Mouse (Mus musculus): ENCODE results near the gene Fubp3. TPM values are rescaled to one million over a fixed set of nuclear protein-coding genes. Genes with fewer than 3 reads are reported as not detected.

Gene Fubp3
- total RNA-seq, 1 experiment from 2014 or later = 32.0 TPM

DNA sequence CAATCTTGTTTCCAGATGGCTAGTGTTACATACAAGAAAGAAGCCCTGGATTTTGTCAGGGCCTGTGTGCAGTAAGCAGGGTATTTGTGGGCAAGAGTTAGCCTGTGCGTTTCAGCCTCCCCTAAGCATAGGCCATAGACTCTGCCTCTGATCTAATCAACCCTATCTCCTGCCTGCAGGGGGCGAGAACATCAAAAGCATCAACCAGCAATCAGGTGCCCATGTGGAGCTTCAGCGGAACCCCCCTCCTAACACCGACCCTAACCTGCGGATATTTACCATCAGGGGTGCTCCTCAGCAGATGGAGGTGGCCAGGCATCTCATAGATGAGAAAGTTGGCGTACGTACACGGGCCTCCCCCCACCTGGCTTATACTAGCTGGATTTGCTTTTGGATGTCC lies 38.9 kb downstream of the Fubp3 start:
- ATAC-seq (replicated peaks in 1 of 2; ENCODE audit: insufficient read depth in 1 of 2, low FRiP score in 2 of 2, low TSS enrichment in 1 of 2, low read depth in 1 of 2, poor library complexity in 2 of 2, severe bottlenecking in 2 of 2) = 0 out of 4 replicates have a peak, but pooled peaks of 1 of the 2 experiments have one; percentile 30

DNA sequence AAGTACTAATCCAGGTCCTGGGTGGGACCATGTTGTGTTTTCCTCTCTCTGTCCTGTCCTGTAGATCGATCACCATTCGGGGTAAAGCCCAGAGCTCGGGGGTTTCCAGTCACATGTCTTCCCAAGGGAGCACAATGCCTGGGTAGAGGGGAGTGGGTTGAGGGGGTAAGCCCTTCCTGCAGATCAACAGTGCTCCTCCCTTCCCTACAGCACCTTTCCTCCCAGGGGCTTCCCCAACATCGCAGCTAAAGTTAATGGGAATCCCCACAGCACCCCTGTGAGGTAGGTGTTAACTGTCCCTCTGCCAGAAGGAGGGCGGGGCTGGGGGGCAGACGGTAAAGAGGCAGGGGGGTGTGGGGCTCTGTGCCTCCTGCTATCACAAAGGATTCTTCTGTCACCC lies 40.2 kb downstream of the Fubp3 start:
- ATAC-seq (replicated peaks in 1 of 2; ENCODE audit: insufficient read depth in 1 of 2, low FRiP score in 2 of 2, low TSS enrichment in 1 of 2, low read depth in 1 of 2, poor library complexity in 2 of 2, severe bottlenecking in 2 of 2) = no peak

DNA sequence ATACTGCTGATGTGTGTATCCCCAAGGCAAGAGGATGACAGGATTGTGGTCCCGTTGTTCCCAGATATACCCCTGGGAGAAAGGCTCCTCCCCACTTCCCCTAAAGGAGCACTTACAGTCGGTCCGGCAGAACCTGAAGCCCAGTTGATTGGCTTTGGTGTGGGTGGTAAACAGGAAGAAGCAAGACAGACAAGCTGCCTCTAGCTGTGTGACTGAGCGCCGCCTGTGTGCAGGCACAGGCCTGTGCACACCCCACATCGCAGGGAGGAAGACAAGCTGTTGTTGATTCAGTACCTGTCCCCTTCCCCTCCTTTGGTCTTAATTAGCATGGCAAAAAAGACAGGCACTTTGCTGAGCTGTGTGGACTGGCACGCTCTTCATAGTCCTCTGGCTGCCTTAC lies 41.3 kb downstream of the Fubp3 start:
- no peak for ATAC-seq (replicated peaks in 1 of 2; ENCODE audit: insufficient read depth in 1 of 2, low FRiP score in 2 of 2, low TSS enrichment in 1 of 2, low read depth in 1 of 2, poor library complexity in 2 of 2, severe bottlenecking in 2 of 2)

DNA sequence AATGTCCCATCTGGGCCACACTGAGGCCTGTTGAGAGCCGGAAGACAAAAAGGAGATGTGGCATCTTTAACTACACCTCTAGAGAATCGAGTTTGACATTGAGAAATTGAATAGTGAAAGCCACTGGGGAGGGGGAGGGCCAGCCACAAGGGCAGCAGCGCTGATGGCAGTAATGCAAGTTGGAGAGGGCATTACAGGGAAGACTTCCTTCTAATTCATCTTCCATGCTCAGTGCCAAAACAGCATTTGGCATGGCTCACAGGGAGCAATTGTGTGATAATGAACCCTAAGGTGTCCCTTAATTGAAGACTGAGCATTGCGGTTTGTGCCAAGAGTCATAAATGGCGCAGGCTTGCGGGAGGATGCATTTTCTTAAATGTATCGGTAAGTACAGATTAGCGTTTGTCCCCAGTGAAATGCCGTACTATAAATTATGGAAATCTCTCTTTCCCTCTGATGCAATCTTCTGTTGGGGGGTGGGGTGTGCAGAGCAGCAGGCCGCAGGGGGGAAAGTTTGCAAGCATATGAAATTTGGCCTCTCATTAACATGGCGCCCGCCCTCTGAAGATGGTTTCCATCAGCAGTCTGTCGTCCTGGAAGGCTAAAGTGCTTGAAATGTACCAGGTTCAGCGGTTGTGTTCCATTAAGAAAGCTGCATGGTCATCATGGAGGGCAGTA lies 46.2 kb downstream of the Fubp3 start:
- no peak for ATAC-seq (replicated peaks in 1 of 2; ENCODE audit: insufficient read depth in 1 of 2, low FRiP score in 2 of 2, low TSS enrichment in 1 of 2, low read depth in 1 of 2, poor library complexity in 2 of 2, severe bottlenecking in 2 of 2)

DNA sequence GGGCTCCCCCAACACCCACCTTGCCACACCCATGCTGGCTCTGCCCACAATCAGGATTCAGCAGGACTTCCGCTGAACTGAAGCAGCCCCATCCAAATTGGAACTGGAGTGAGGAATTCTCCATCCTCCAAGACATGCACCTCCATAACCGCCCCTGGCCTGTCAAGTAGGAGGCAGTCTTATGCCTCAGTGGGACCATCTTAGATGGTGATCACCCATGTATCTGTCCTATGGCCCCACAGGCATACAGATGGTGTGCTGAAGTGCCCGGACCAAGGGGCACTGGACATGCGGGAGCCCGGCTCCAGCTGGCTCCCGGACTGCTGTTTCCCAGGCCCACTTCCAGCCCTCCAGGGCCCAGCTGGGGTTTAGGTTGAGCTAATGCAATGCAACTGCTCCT lies 46.8 kb downstream of the Fubp3 start:
- ATAC-seq (replicated peaks in 1 of 2; ENCODE audit: insufficient read depth in 1 of 2, low FRiP score in 2 of 2, low TSS enrichment in 1 of 2, low read depth in 1 of 2, poor library complexity in 2 of 2, severe bottlenecking in 2 of 2) = no peak

DNA sequence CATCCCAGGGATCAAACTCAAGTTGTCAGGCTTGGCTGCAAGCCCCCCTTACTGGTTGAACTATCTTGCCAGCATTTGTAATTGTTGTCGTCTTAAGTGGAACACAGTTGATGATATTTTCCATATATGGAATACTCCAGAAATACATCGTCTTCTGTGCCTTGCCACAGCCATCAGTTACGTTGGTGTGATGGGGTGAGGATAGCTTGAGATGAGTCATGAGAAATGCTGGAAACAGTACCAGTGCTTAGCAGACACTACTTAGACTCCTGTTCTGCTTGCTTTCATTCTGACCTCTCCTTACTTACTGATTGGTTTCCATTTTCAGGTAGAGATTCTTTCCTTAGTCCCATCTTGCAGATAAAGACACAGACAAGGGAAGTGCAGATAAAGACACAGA lies 61.1 kb downstream of the Fubp3 start:
- ATAC-seq (replicated peaks in 1 of 2; ENCODE audit: insufficient read depth in 1 of 2, low FRiP score in 2 of 2, low TSS enrichment in 1 of 2, low read depth in 1 of 2, poor library complexity in 2 of 2, severe bottlenecking in 2 of 2) = no peak

DNA sequence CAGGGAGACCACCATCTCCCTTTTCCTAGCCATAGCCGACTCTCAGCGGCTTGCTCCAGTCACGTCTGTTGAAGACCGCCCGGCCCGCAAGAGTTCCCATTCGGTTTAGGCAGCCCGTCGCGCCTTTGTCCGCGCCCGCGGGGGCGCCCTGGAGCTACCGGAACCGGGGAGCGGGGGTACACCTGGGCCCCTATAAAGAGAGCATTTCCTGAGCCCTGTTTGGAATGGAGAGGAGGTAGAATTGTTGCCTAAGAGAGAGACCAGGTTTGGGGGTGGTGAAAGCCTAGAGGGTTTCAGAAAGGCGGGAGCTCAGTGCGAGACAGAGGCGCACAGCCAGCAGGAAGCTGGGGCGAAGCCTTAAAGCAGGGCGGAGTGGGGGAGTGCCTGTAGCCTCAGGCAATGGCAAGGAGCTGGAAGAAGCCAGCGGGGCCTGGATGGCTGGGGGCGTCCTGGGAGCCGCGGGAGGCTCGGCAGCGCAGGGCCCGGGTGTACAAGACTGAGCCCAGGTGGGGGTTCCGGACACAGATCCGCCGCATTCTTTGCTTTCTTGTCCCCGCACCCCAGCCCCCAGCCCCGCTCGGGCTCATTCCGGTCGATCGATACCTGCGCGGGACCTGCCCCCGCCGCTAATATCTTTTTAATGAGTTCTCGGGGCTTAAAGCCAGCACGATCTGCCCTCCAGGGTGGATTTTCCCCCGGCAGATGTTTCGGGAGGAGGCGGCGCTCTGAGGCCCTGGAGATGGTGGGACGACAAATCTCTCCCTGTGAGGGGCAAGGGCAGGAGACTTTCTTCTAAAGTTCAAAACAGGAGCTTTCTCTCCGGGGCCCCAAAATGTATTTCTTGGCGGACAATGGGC lies 63.1 kb downstream of the Fubp3 start:
- ATAC-seq (replicated peaks in 1 of 2; ENCODE audit: insufficient read depth in 1 of 2, low FRiP score in 2 of 2, low TSS enrichment in 1 of 2, low read depth in 1 of 2, poor library complexity in 2 of 2, severe bottlenecking in 2 of 2) = no peak

DNA sequence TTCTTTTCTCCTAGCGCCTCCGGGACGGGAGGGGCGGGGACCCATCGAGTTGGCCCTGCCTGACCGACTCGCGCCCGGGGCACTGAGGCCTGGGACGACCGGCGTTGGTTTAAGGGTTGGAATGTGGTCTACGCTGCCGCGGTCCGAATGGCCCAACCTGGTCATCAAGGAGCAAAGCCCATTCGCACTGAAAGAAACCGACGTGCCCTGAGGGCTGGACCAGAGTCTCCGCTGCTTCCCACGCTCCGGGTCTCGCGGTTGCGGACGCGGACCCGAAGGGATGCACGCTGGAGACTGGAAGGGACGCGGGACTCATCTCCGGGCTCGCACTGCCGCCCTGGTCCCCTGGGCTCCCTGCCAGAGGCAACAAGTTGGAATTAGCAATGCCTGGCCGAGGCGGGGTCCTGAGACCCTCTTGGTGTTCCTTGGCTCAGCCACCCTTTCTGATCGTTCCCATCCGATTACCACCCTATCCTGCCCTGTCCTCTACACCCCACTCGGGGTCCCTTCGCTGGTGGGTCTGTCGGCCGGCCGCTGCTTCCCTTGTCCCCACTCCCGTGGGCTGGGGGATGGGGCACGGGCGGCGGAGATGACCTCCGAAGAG lies 63.8 kb downstream of the Fubp3 start:
- ATAC-seq (replicated peaks in 1 of 2; ENCODE audit: insufficient read depth in 1 of 2, low FRiP score in 2 of 2, low TSS enrichment in 1 of 2, low read depth in 1 of 2, poor library complexity in 2 of 2, severe bottlenecking in 2 of 2) = no peak

DNA sequence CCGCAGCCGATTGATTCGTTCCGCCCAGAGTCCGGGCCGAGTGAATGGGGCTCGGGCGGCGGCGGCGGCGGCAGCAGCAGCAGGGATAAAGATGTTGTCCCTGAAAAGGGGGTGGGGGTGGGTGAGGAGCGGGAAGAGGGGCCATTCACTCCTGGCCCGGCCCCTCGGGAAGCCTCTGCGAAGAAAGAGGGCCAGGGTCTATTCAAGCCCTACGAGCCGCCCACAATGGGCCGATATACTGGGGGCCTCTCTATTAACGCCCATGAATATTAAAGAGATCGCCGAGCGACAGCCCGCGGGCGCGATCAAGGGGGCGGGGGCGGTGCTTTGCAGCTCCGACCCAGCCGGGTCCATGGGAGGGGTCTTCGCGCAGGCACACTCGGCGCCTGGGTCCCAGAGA lies 64.3 kb downstream of the Fubp3 start:
- ATAC-seq (replicated peaks in 1 of 2; ENCODE audit: insufficient read depth in 1 of 2, low FRiP score in 2 of 2, low TSS enrichment in 1 of 2, low read depth in 1 of 2, poor library complexity in 2 of 2, severe bottlenecking in 2 of 2) = no peak

DNA sequence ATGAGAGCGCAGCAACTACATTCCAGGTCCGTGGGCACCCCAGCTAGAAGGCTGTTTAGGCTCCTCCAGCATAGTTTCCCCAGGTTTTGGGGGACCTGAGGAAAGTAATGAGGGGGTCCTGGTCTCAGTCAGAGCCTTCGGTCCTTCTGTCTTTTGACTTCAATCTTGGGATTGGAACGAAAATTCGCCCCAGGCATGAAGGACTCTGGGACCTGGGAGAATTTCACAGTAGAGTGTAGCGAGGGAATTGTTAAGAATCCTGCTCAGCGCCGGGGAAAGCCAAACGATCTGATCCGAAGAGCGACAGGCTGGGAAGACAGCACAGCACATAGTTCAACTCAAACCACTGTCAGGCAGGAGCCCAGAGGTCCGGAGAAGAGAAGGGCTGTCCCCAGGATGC lies 64.9 kb downstream of the Fubp3 start:
- ATAC-seq (replicated peaks in 1 of 2; ENCODE audit: insufficient read depth in 1 of 2, low FRiP score in 2 of 2, low TSS enrichment in 1 of 2, low read depth in 1 of 2, poor library complexity in 2 of 2, severe bottlenecking in 2 of 2) = no peak

DNA sequence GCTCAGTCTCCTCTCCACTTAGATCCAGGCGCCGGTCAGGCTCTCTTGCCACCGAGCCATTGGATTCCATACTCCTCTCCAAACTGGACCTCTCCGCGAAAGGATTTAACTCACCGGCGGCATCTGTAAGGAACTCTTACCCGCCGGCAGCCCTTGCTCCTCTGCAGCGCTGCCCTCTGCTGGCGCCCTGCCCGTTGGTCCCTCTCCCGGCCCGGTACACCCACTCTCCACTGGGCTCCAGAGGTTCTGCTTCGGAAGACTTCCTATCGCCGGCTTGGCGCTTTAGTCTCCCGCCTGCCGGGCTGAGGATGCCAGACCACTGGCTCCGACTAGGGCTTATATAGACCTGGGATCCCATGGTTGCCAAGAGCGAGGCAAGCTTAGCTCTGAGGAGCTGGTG lies 65.4 kb downstream of the Fubp3 start:
- ATAC-seq (replicated peaks in 1 of 2; ENCODE audit: insufficient read depth in 1 of 2, low FRiP score in 2 of 2, low TSS enrichment in 1 of 2, low read depth in 1 of 2, poor library complexity in 2 of 2, severe bottlenecking in 2 of 2) = no peak

DNA sequence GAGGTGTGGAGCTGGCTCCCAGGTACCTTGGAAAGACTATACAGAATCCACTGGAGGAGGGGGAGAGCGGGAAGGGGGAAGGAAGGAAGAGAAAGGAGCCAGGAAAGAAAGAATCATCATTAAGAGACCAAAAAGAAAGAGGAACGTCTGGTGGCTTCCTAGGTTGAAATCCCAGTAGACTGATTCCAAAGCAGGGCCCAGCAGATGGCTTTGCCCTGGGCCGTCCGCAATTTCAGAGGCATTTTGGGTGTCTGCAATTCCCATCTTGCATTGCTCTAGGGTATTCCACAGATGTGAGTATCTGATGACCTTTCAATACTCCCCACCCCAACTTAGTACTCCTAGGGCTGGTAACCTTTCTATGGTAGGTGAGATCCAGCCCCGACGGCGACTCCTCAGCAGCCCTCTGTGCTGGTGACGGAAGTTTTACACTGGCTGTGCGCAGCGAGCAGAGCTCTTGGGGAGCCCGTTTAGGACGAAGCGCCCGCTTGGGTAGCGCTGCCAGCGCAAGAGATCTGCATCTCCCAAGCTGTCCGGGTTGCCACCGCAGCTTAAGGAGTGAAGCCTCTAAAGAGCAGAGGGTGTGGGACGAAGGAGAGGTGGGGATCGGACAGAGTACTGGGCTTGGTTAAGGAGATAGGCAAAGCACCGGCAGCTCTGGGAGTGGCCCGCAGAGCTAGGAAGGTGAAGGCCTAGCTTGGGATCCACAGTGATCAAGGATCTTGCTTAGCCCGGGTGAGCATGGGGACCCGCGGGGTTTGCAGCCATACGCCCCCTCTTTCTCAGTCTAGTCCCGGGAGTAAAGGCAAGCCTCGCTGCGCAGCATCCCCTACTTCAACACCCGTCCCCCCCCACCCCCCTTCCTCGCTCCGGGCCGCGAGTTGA lies 66.4 kb downstream of the Fubp3 start:
- ATAC-seq (replicated peaks in 1 of 2; ENCODE audit: insufficient read depth in 1 of 2, low FRiP score in 2 of 2, low TSS enrichment in 1 of 2, low read depth in 1 of 2, poor library complexity in 2 of 2, severe bottlenecking in 2 of 2) = no peak

DNA sequence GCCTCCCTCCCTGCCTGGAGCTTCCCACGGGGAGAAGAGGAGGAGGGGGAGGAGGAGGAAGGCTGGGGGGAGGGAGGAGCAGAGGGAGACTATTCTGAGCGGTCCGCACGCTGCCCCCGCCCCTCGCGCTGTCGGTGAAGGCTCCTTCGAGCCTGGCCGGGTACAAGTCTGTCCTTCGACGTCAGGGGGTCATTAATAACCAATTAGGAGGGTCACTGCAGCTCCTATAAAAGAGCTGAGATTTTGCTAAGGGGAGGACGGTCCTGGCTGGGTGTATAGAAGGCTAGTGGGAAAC lies 67.0 kb downstream of the Fubp3 start:
- no peak for ATAC-seq (replicated peaks in 1 of 2; ENCODE audit: insufficient read depth in 1 of 2, low FRiP score in 2 of 2, low TSS enrichment in 1 of 2, low read depth in 1 of 2, poor library complexity in 2 of 2, severe bottlenecking in 2 of 2)

DNA sequence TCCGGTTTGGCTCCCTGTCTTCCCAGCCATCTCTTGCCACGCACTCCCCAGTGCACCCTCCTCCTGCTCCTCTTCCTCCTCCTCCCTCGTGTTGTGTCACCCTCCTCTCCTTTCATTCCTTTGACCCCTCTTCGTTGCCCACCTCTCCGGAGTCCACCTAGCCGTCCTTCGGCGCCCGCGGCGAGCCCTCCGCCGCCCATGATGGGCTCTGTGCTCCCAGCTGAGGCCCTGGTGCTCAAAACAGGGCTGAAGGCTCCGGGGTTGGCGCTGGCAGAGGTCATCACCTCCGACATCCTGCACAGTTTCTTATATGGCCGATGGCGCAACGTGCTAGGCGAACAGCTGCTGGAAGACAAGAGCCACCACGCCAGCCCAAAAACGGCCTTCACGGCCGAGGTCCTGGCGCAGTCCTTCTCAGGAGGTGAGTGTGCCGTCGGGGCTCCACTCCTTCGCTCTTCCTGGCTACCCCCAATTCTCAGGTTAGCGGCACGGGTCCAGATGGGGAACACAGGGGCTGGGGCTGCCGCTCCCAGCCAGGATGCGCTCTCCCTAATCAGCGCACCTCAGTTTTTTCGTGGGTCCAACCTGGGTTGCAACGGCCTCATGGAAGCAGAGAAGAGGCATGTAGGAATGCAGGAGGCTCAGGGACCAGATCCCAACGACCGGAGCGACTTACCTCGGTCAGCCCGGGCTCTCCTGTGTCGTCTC lies 67.6 kb downstream of the Fubp3 start, which contains the start of gene Prdm12:
Gene Prdm12 (plus strand): TSS at position 137 of the 708 bp plus-strand sequence.
- ATAC-seq (replicated peaks in 1 of 2; ENCODE audit: insufficient read depth in 1 of 2, low FRiP score in 2 of 2, low TSS enrichment in 1 of 2, low read depth in 1 of 2, poor library complexity in 2 of 2, severe bottlenecking in 2 of 2) = no peak

DNA sequence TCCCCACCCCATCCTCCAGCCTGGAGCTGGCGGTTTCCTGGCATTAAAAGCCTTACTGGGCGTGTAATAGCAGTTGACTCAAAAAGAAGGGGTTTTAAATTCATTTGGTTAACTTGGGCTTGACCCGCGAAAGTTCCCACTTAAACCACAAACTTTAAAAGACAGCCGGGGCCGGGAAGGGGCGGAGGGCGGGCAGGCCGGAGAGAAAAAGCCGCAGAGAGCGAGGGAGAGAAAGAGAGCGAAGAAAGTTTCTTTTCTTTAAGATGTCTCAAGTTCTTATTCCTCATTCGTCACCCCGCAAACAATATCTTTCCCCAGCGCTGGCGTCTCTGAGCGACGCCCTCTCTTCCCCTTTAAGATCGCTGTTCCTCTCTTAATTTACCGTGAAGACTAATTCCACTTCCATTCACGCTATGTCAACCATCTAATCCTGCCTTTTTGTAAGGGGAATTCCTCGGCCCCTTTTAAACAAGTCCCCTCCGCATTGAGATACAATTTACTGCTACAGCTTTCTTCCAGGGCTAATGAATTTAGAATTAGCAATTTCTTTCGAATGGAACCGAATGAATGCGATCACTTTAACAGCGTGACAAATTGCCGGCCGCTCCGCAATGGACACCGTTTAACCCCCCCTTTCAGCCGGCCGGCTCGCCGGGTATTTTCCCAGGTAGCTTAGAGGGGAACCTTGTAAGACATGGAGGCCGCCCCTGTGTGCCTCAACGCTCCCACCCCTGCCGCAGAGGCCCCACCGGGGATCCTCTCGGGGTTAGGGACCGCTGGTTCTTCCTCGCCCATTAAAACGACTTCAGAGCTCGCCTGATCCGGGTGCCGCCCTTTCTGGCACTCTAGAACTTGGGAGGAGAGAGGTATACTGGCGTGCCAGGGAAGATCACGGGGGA lies 68.4 kb downstream of the Fubp3 start:
- no peak for ATAC-seq (replicated peaks in 1 of 2; ENCODE audit: insufficient read depth in 1 of 2, low FRiP score in 2 of 2, low TSS enrichment in 1 of 2, low read depth in 1 of 2, poor library complexity in 2 of 2, severe bottlenecking in 2 of 2)

DNA sequence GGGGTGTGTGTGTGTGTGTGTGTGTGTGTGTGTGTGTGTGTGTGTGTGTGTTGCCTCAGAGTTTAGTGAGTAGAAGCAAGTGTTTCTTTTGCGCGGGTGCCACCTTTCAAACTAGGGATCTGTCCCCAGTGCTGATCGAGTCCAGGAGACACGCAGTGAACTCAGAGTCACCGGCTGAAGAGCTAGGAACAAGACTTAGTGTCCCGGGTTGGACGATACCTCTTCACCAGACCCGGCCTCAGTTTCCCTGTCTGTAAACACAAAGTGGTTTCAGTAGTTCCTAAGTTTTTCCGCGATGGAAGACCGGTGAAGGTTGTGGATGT lies 69.0 kb downstream of the Fubp3 start:
- ATAC-seq (replicated peaks in 1 of 2; ENCODE audit: insufficient read depth in 1 of 2, low FRiP score in 2 of 2, low TSS enrichment in 1 of 2, low read depth in 1 of 2, poor library complexity in 2 of 2, severe bottlenecking in 2 of 2) = no peak
